Mouse (Mus musculus) ES-E14 (cell line): ENCODE measurements around the gene Prrt1.

Source experiments
- ZC3H11A ChIP-seq: IDR thresholded peaks from 2 replicates; pipeline ENCODE4 v1.6.1; 2012; ENCODE audit warnings: low read depth, mild to moderate bottlenecking, inconsistent platforms, low read length, borderline replicate concordance
- ZNF384 ChIP-seq: IDR thresholded peaks from 2 replicates; pipeline ENCODE4 v1.6.1; 2012; ENCODE audit warnings: low read depth, low read length, inconsistent platforms

GRCm38 (mm10) chr17:34659181-34659896 lies 30.0 kb downstream of the Prrt1 start:
- TF ChIP-seq ZNF384 (no peak), ZC3H11A (no peak)
